Mouse (Mus musculus) liver, embryonic 14.5 days (tissue): ENCODE results near the gene Mindy4. TPM values are rescaled to one million over a fixed set of nuclear protein-coding genes. Genes with fewer than 3 reads are reported as not detected.

ENCODE experiments used
- ATAC-seq: fragments of 200-750 bp; cut with Nextera tagmentation; 2 replicates; pipeline ENCODE4 v1.8.0; 2017; ENCODE audit warnings: moderate number of reproducible peaks, mild to moderate bottlenecking, moderate library complexity; ENCODE audit not compliant: insufficient read depth
- DNase-seq, 3 experiments: peaks; one replicate each; pipeline ENCODE4 v3.0.0-alpha.2; 2012 to 2013; ENCODE audit warnings: low read depth in 3 of 3, low spot score in 3 of 3
- H3K27ac ChIP-seq: fragments of 300-500 bp; sonication (generic); 2 replicates; pipeline ENCODE4 v1.5.1; 2014; ENCODE audit warnings: moderate library complexity, mild to moderate bottlenecking, control low read depth, inconsistent platforms
- H3K27me3 ChIP-seq: fragments of 300-500 bp; sonication (generic); 2 replicates; pipeline ENCODE4 v1.6.1; 2014; ENCODE audit warnings: mild to moderate bottlenecking, low read length, moderate library complexity; ENCODE audit not compliant: control insufficient read depth, insufficient read depth
- H3K36me3 ChIP-seq: fragments of 300-500 bp; sonication (generic); replicated peaks from 2 replicates; pipeline ENCODE4 v1.6.1; 2014; ENCODE audit warnings: low read depth; ENCODE audit not compliant: control insufficient read depth, insufficient read depth
- H3K4me1 ChIP-seq, 2 experiments: fragments of 200-500 bp in 1 of 2; fragments of 300-500 bp in 1 of 2; sonication (generic) in 1 of 2; replicated peaks; 2 replicates each; pipeline ENCODE4 v1.6.1; 2012 to 2014; ENCODE audit warnings: antibody characterized with exemption in 1 of 2, inconsistent platforms in 1 of 2, low read length in 1 of 2; ENCODE audit not compliant: control insufficient read depth in 2 of 2, insufficient read depth in 2 of 2
- H3K4me2 ChIP-seq: fragments of 300-500 bp; sonication (generic); 2 replicates; pipeline ENCODE4 v1.6.1; 2014; ENCODE audit warnings: low read depth, mild to moderate bottlenecking, control low read depth, moderate library complexity
- H3K4me3 ChIP-seq, 2 experiments: fragments of 200-500 bp in 1 of 2; fragments of 300-500 bp in 1 of 2; sonication (generic) in 1 of 2; 2 replicates each; pipeline ENCODE4 v1.5.1; 2012 to 2014; ENCODE audit warnings: low read depth in 2 of 2, low read length in 2 of 2, mild to moderate bottlenecking in 2 of 2, control low read depth in 1 of 2, inconsistent platforms in 1 of 2, moderate library complexity in 1 of 2; ENCODE audit not compliant: insufficient read depth in 1 of 2
- H3K9ac ChIP-seq: fragments of 300-500 bp; sonication (generic); replicated peaks from 2 replicates; pipeline ENCODE4 v1.6.1; 2014; ENCODE audit warnings: mild to moderate bottlenecking, control low read depth, moderate library complexity
- H3K9me3 ChIP-seq: fragments of 300-500 bp; sonication (generic); 2 replicates; pipeline ENCODE4 v1.6.1; 2016; ENCODE audit warnings: low read length, mixed read lengths; ENCODE audit not compliant: control insufficient read depth
- CTCF ChIP-seq: IDR thresholded peaks from 2 replicates; pipeline ENCODE4 v1.5.1; 2016; ENCODE audit warnings: antibody characterized with exemption, low read depth, control low read depth
- EP300 ChIP-seq: IDR thresholded peaks from 2 replicates; pipeline ENCODE4 v1.6.1; 2016; ENCODE audit warnings: antibody characterized with exemption, low read depth
- WGBS: fragments of 180-500 bp; shearing (Covaris S2); extraction: QIAGEN DNeasy Blood & Tissue Kit; methylation state at CpG from one replicate; pipeline ENCODE4 v1.1.7; 2014; ENCODE audit not compliant: insufficient replicate concordance; 5-methylcytosine and 5-hydroxymethylcytosine counted together
- polyA plus RNA-seq, 2 experiments: library from polyadenylated mRNA; depleted of rRNA in 1 of 2; stranded (reverse) in 1 of 2; unstranded in 1 of 2; fragments of >200 nt; fragmentation: Nextera tagmentation in 1 of 2; extraction: Ambion mirVana in 1 of 2; gene quantifications; 2 replicates each; pipeline versions ENCODE4 v1.2.1 to v1.2.3; 2012 to 2014

The Mindy4 gene
- polyA plus RNA-seq, 2 experiments, result 0.58 to 0.99 TPM

DNA sequence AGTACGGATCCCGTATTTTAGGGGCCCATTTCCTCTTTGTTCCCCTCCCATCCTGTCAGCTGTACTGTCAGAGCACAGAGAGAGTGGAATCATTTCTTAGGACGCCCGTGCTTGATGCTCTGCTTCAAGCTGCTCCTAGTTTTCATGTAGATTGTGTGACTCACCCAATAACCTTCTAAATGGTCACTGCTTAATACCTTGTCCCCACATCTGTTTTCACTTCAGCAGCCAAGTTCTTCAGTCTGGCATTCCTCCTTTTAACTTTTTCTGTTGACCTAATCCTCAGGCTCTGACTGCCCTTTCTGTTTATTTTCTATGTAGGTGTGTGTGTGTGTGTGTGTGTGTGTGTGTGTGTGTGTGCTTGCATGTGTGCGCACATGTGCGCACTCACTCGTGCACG is 4.6 kb downstream of the Mindy4 start:
- Histone ChIP-seq H3K9me3 (no peaks in the 10 kb centered on the region), H3K9ac (no peak overlapping the region), H3K27ac (no peak overlapping the region), H3K4me2 (no peak overlapping the region), H3K4me1 (peaks cover 0 to 4% of the 10 kb centered on the region in 2 experiments; a peak in 1 of 4 replicates), H3K27me3 (no peaks in the 10 kb centered on the region), H3K36me3 (no peaks in the 10 kb centered on the region), H3K4me3 (no peak overlapping the region)
- no peak for TF ChIP-seq EP300
- no peak for TF ChIP-seq CTCF
- ATAC-seq (no peak), DNase-seq (no peak)
- 64% methylated on average over 8 of the region's 8 CpGs for WGBS

DNA sequence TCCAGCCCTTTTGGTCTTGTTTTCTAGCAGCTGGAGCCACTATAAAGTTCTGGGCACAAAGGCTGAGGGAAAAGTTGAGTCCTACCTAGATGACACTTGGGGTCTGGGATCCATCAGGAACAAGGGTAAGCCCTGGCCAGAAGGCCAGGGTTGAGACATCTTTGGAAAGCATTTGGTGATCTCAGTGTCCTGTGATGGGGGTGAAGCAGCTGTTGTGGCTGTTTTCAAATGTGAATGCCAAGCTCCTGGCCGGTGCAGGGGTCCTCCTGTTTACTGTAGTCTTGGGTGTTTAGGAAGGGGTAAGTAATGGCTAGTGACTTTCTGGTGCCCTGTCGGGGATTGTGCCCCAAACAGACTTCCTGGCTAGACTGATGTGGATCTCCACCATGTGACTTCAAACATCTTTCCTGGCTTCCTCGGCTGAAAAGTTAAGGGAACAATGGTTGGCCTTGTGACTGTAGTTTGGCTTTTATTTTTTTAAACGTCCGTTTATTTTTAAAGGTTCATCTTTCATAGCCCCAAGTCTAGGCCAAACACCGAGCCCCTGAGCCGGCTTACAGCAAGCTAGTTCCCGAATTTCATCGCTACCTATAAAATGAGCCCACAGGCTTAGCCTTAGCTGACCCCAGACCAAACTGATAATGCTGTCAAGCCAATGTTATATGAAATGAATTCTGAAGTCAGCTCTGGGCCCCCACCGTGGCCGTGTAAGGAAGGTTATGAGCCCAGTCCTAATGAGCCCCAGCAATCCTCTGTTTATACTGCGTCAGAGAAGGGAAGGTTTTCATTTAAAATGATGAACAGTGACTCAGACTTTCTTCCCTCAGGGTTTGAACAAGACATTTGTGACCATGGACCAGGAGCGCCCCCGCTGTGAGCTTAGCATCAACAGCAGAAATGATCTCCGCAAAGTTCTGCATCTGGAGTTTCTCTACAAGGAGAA is 7.5 kb downstream of the Mindy4 start:
- Histone ChIP-seq H3K4me3 (no peak overlapping the region), H3K4me1 (peaks cover 0 to 2% of the 10 kb centered on the region in 2 experiments; a peak in 1 of 4 replicates), H3K4me2 (no peak overlapping the region), H3K9ac (no peak overlapping the region), H3K9me3 (no peaks in the 10 kb centered on the region), H3K27me3 (no peaks in the 10 kb centered on the region), H3K27ac (no peak overlapping the region), H3K36me3 (no peaks in the 10 kb centered on the region)
- DNase-seq (no peak), ATAC-seq (no peak)
- WGBS, result 67% methylated on average over 15 of the region's 15 CpGs
- TF ChIP-seq CTCF, result no peak
- TF ChIP-seq EP300, result no peak

DNA sequence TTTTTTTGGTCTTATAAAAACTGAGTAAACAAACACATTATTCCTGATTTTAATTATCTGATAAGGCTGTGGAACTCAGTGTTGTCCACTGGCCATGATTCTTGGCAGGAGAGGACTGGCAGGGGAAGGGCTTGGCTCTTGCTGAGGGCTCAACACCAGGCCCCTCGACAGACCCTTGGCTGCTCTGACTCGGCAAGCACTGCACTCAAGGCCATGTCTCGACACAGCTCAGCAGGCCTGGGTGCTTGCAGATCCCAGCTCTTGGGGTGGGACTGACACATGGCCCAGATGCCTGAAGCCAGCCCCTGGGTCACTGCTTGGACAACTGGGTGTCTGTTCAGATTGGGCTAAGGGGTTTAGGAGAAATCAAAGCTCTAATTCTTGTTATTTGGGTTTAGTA is 11.4 kb downstream of the Mindy4 start:
- TF ChIP-seq EP300 (no peak), CTCF (no peak)
- DNase-seq (no peak), ATAC-seq (no peak)
- Histone ChIP-seq H3K4me2 (no peak overlapping the region), H3K27me3 (no peaks in the 10 kb centered on the region), H3K36me3 (no peaks in the 10 kb centered on the region), H3K27ac (no peak overlapping the region), H3K4me3 (no peak overlapping the region), H3K4me1 (no peaks in the 10 kb centered on the region), H3K9me3 (no peaks in the 10 kb centered on the region), H3K9ac (no peak overlapping the region)
- 49% methylated on average over 3 of the region's 3 CpGs for WGBS

DNA sequence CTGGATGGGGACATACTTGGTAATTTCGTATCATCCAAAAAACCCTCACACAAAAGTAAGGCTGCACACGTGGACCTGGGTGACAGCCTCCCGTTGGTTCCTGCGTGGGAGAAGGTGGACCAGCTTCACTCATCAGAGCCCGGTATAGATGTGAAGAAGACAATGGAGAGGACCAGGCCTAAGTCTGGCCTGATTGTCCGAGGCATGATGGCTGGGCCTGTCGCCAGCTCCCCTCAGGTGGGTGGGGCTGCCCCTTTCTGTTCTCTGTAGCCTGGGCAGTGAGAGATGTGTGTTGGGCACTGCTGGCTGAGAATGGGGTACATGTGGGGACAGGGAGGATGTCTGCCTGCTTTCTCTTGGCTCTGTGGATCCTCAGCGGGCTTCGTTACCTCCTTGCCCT is 15.0 kb downstream of the Mindy4 start:
- no peak overlapping the region for H3K4me2 ChIP-seq
- no peaks in the 10 kb centered on the region for H3K36me3 ChIP-seq
- WGBS, result 71% methylated on average over 9 of the region's 9 CpGs
- no peak for DNase-seq
- no peak overlapping the region for H3K4me3 ChIP-seq
- H3K4me1 ChIP-seq, result no peaks in the 10 kb centered on the region
- no peaks in the 10 kb centered on the region for H3K27me3 ChIP-seq
- TF ChIP-seq CTCF, result no peak
- TF ChIP-seq EP300, result no peak
- no peak for ATAC-seq
- H3K9me3 ChIP-seq, result no peaks in the 10 kb centered on the region
- no peak overlapping the region for H3K9ac ChIP-seq
- no peak overlapping the region for H3K27ac ChIP-seq

DNA sequence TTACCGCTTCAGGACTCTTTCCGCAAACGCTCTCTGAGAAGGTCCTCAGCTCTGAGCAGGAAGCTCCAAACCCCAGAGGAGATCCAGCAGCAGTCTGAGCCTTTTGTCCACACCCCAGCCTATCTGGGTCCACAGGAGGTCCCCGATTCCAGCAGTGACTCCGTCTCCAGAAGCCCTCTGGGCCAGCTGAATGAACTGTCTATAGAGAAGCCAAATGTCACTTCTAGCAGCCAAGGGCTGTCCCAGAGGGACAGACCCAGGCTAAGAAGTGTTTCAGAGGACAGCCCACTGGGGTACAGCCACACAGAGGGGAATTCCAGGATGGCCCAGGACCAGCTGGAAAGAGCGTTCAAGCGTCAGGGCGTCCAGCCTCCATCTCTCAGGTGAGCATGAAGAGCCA is 20.8 kb downstream of the Mindy4 start:
- H3K4me3 ChIP-seq, result no peak overlapping the region
- H3K27me3 ChIP-seq, result no peaks in the 10 kb centered on the region
- H3K9me3 ChIP-seq, result no peaks in the 10 kb centered on the region
- no peak for DNase-seq
- no peak overlapping the region for H3K9ac ChIP-seq
- WGBS, result 86% methylated on average over 8 of the region's 8 CpGs
- H3K36me3 ChIP-seq, result no peaks in the 10 kb centered on the region
- no peak overlapping the region for H3K4me2 ChIP-seq
- TF ChIP-seq EP300, result no peak
- no peak for TF ChIP-seq CTCF
- no peaks in the 10 kb centered on the region for H3K4me1 ChIP-seq
- ATAC-seq, result no peak
- H3K27ac ChIP-seq, result no peak overlapping the region
